Mouse (Mus musculus) ES-E14 (cell line): ENCODE measurements at regions not wholly inside any gene's neighbourhood (a gene's known extent, or its start where the extent isn't known, plus 50 kb on each side); places are given as distances from the start of the nearest gene placed in this dataset.

ENCODE experiments used
- CHD2 ChIP-seq: IDR thresholded peaks from 2 replicates; pipeline ENCODE4 v1.6.1; 2014; ENCODE audit warnings: mild to moderate bottlenecking, low read depth, low read length, inconsistent platforms
- HCFC1 ChIP-seq: IDR thresholded peaks from 2 replicates; pipeline ENCODE4 v1.6.1; 2012; ENCODE audit warnings: low read length, inconsistent platforms, borderline replicate concordance; ENCODE audit not compliant: insufficient read depth
- MAFK ChIP-seq: IDR thresholded peaks from 2 replicates; pipeline ENCODE4 v1.6.1; 2014; ENCODE audit warnings: mild to moderate bottlenecking, low read depth, low read length, inconsistent platforms; ENCODE audit not compliant: insufficient read depth
- ZC3H11A ChIP-seq: IDR thresholded peaks from 2 replicates; pipeline ENCODE4 v1.6.1; 2012; ENCODE audit warnings: low read depth, mild to moderate bottlenecking, inconsistent platforms, low read length, borderline replicate concordance
- ZNF384 ChIP-seq: IDR thresholded peaks from 2 replicates; pipeline ENCODE4 v1.6.1; 2012; ENCODE audit warnings: low read depth, low read length, inconsistent platforms

- TF ChIP-seq MAFK = no peak
- TF ChIP-seq ZC3H11A = no peak
- TF ChIP-seq CHD2 = no peak
- TF ChIP-seq HCFC1 = no peak
- no peak for TF ChIP-seq ZNF384
Observed at GRCm38 (mm10) chr2:115391575-115391974, 189.9 kb upstream of the BC052040 start.
